Mouse (Mus musculus) CH12.LX (cell line): ENCODE results near the gene Srpx. TPM values are rescaled to one million over a fixed set of nuclear protein-coding genes. Genes with fewer than 3 reads are reported as not detected.

Experiments used
- DNase-seq: peaks from one replicate; pipeline ENCODE4 v3.0.0-alpha.2; 2013; ENCODE audit errors: extremely low read depth
- H3K27ac ChIP-seq: 2 replicates; pipeline ENCODE4 v1.5.1; 2012; ENCODE audit warnings: low read depth, mild to moderate bottlenecking, control low read depth, moderate library complexity; ENCODE audit not compliant: insufficient read depth
- H3K27me3 ChIP-seq: replicated peaks from 2 replicates; pipeline ENCODE3; 2012; ENCODE audit warnings: inconsistent platforms
- H3K36me3 ChIP-seq, 2 experiments: replicated peaks in 1 of 2; 2 replicates each; pipeline versions ENCODE3 to v1.6.1; 2012; ENCODE audit warnings: inconsistent platforms in 1 of 2, low read length in 1 of 2, mild to moderate bottlenecking in 1 of 2, mixed read lengths in 1 of 2, moderate library complexity in 1 of 2; ENCODE audit not compliant: control insufficient read depth in 1 of 2, insufficient read depth in 1 of 2
- H3K4me1 ChIP-seq, 2 experiments: 2 replicates each; pipeline ENCODE4 v1.6.1; 2012; ENCODE audit warnings: inconsistent platforms in 1 of 2, moderate library complexity in 1 of 2; ENCODE audit not compliant: insufficient read depth in 2 of 2, control insufficient read depth in 1 of 2
- H3K4me2 ChIP-seq: 2 replicates; pipeline ENCODE4 v1.6.1; 2012; ENCODE audit warnings: low read depth, mild to moderate bottlenecking, control low read depth; ENCODE audit not compliant: poor library complexity, insufficient read depth, severe bottlenecking
- H3K4me3 ChIP-seq, 3 experiments: fragments of 150-350 bp in 1 of 3; sonication (generic) in 1 of 3; replicated peaks in 1 of 3; 2 replicates each; pipeline versions ENCODE3 to v1.5.1; 2011 to 2012; ENCODE audit warnings: low read depth in 2 of 3, low read length in 2 of 3, mild to moderate bottlenecking in 2 of 3, moderate library complexity in 2 of 3, control low read depth in 1 of 3, improper control_type of control experiment in 1 of 3, inconsistent platforms in 1 of 3, mixed read lengths in 1 of 3; ENCODE audit not compliant: poor library complexity in 1 of 3
- H3K79me2 ChIP-seq: replicated peaks from 2 replicates; pipeline ENCODE4 v1.6.1; 2012; ENCODE audit warnings: mild to moderate bottlenecking, moderate library complexity; ENCODE audit not compliant: control insufficient read depth, poor library complexity, insufficient read depth, severe bottlenecking; ENCODE audit errors: extremely low read depth
- H3K9ac ChIP-seq: 2 replicates; pipeline ENCODE4 v1.6.1; 2012; ENCODE audit warnings: low read depth, mild to moderate bottlenecking, control low read depth, moderate library complexity; ENCODE audit not compliant: insufficient read depth
- H3K9me3 ChIP-seq: replicated peaks from 2 replicates; pipeline ENCODE3; 2012; ENCODE audit warnings: low read length, inconsistent platforms, mixed read lengths
- CHD2 ChIP-seq: IDR thresholded peaks from 2 replicates; pipeline ENCODE4 v1.6.1; 2011; ENCODE audit warnings: low read length, improper control_type of control experiment
- CTCF ChIP-seq, 2 experiments: IDR thresholded peaks in 1 of 2; conservative IDR thresholded peaks in 1 of 2; 2 replicates each; pipeline ENCODE4 v1.5.1; 2011 to 2012; ENCODE audit warnings: low read depth in 2 of 2, low read length in 2 of 2, improper control_type of control experiment in 1 of 2, inconsistent platforms in 1 of 2, mild to moderate bottlenecking in 1 of 2, moderate library complexity in 1 of 2
- E2F4 ChIP-seq: IDR thresholded peaks from 2 replicates; pipeline ENCODE4 v1.6.1; 2011; ENCODE audit warnings: low read depth, low read length, improper control_type of control experiment; ENCODE audit not compliant: insufficient replicate concordance
- EP300 ChIP-seq: IDR thresholded peaks from 2 replicates; pipeline ENCODE4 v1.6.1; 2011; ENCODE audit warnings: low read length, improper control_type of control experiment
- ETS1 ChIP-seq: conservative IDR thresholded peaks from 2 replicates; pipeline ENCODE4 v1.6.1; 2012; ENCODE audit warnings: low read depth, mild to moderate bottlenecking, inconsistent platforms, low read length, improper control_type of control experiment, moderate library complexity
- GABPA ChIP-seq: IDR thresholded peaks from 2 replicates; pipeline ENCODE4 v1.6.1; 2012; ENCODE audit warnings: low read depth, low read length, improper control_type of control experiment, inconsistent platforms; ENCODE audit not compliant: insufficient replicate concordance
- IRF4 ChIP-seq: IDR thresholded peaks from 2 replicates; pipeline ENCODE4 v1.6.1; 2014; ENCODE audit warnings: low read depth, mild to moderate bottlenecking, inconsistent platforms, low read length, improper control_type of control experiment
- JUN ChIP-seq: IDR thresholded peaks from 2 replicates; pipeline ENCODE4 v1.6.1; 2011; ENCODE audit warnings: low read depth, mild to moderate bottlenecking, low read length, improper control_type of control experiment, moderate library complexity; ENCODE audit not compliant: insufficient read depth
- KAT2A ChIP-seq: IDR thresholded peaks from 2 replicates; pipeline ENCODE4 v1.6.1; 2012; ENCODE audit warnings: low read length, improper control_type of control experiment, inconsistent platforms; ENCODE audit not compliant: insufficient replicate concordance
- MAFK ChIP-seq: IDR thresholded peaks from 2 replicates; pipeline ENCODE4 v1.6.1; 2011; ENCODE audit warnings: low read length, improper control_type of control experiment; ENCODE audit not compliant: insufficient replicate concordance
- MAX ChIP-seq: IDR thresholded peaks from 2 replicates; pipeline ENCODE4 v1.6.1; 2011; ENCODE audit warnings: low read length, improper control_type of control experiment
- MEF2A ChIP-seq: IDR thresholded peaks from 2 replicates; pipeline ENCODE4 v1.6.1; 2014; ENCODE audit warnings: low read depth, mild to moderate bottlenecking, inconsistent platforms, low read length, improper control_type of control experiment, borderline replicate concordance
- MXI1 ChIP-seq: IDR thresholded peaks from 2 replicates; pipeline ENCODE4 v1.6.1; 2011; ENCODE audit warnings: mild to moderate bottlenecking, low read depth, low read length, improper control_type of control experiment
- MYC ChIP-seq: IDR thresholded peaks from 2 replicates; pipeline ENCODE4 v1.6.1; 2011; ENCODE audit warnings: low read depth, mild to moderate bottlenecking, improper control_type of control experiment, low read length
- NRF1 ChIP-seq: IDR thresholded peaks from 2 replicates; pipeline ENCODE4 v1.6.1; 2014; ENCODE audit warnings: low read depth, mild to moderate bottlenecking, inconsistent platforms, low read length, improper control_type of control experiment, moderate library complexity
- PAX5 ChIP-seq: IDR thresholded peaks from 2 replicates; pipeline ENCODE4 v1.6.1; 2012; ENCODE audit warnings: low read length, inconsistent platforms, mixed read lengths
- POLR2AphosphoS2 ChIP-seq: IDR thresholded peaks from 2 replicates; pipeline ENCODE4 v1.6.1; 2011; ENCODE audit warnings: low read depth, low read length, improper control_type of control experiment
- RCOR1 ChIP-seq: conservative IDR thresholded peaks from 2 replicates; pipeline ENCODE4 v1.6.1; 2012; ENCODE audit warnings: low read depth, mild to moderate bottlenecking, inconsistent platforms, low read length, improper control_type of control experiment
- SIN3A ChIP-seq: IDR thresholded peaks from 2 replicates; pipeline ENCODE4 v1.6.1; 2012; ENCODE audit warnings: low read length, improper control_type of control experiment, inconsistent platforms
- USF1 ChIP-seq: IDR thresholded peaks from 2 replicates; pipeline ENCODE4 v1.6.1; 2014; ENCODE audit warnings: low read depth, mild to moderate bottlenecking, inconsistent platforms, low read length, improper control_type of control experiment
- USF2 ChIP-seq: conservative IDR thresholded peaks from 2 replicates; pipeline ENCODE4 v1.6.1; 2011; ENCODE audit warnings: low read depth, low read length, improper control_type of control experiment
- ZC3H11A ChIP-seq: IDR thresholded peaks from 2 replicates; pipeline ENCODE4 v1.6.1; 2012; ENCODE audit warnings: low read depth, mild to moderate bottlenecking, inconsistent platforms, low read length, improper control_type of control experiment
- ZKSCAN1 ChIP-seq: IDR thresholded peaks from 2 replicates; pipeline ENCODE4 v1.6.1; 2012; ENCODE audit warnings: low read depth, inconsistent platforms, low read length, improper control_type of control experiment, borderline replicate concordance
- ZMIZ1 ChIP-seq: IDR thresholded peaks from 2 replicates; pipeline ENCODE4 v1.6.1; 2012; ENCODE audit warnings: low read depth, mild to moderate bottlenecking, inconsistent platforms, low read length, improper control_type of control experiment
- ZNF384 ChIP-seq: IDR thresholded peaks from 2 replicates; pipeline ENCODE4 v1.6.1; 2012; ENCODE audit warnings: low read depth, low read length, improper control_type of control experiment, inconsistent platforms
- dilution Hi-C: fragments of 300-500 bp; cut with MboI; formaldehyde crosslinking; loops from 2 replicates; pipeline ENCODE4 v1.14.3; 2020; ENCODE audit warnings: low sequenced_read_pairs; ENCODE audit not compliant: extremely low pct_unique_long_range_greater_than_20kb, extremely low pct_ligation_motif_present
- in situ Hi-C: fragments of 300-500 bp; cut with MboI; formaldehyde crosslinking; loops from 3 replicates; pipeline ENCODE4 v1.14.3; 2019; ENCODE audit warnings: low sequenced_read_pairs, low pct_ligation_motif_present, low pct_unique_long_range_greater_than_20kb, mixed read lengths
- polyA plus RNA-seq: library from polyadenylated mRNA; unstranded; fragments of >175 nt; gene quantifications from 2 replicates; pipeline ENCODE4 v1.2.1, GENCODE M21; 2012; ENCODE audit warnings: low read depth; ENCODE audit not compliant: insufficient read length
- total RNA-seq, 2 experiments: library from RNA; depleted of rRNA; stranded (reverse); fragments of 300-350 nt in 1 of 2; fragments of >200 nt in 1 of 2; gene quantifications; 2 replicates each; pipeline ENCODE4 v1.2.3; 2012 to 2014

Srpx gene
- total and polyA plus RNA-seq, 3 experiments = not detected

DNA sequence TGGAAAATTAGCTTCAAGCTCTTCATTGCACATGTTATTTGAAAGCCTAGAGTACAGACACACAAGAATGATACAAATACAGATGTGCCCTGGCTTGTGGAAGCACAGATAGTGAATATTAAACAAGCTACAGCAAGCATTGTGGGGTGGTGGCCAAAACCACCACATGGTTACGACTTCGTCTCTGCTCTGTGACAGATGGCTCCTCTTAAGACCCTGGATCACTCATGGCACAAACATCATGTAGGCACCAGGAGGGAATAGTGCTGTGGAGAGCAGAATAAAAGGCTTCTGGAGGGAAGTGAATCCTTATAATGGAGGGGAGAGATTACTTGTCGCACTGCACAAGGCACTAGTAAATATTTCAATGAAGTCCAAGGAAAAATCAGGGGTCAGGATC lies 21.7 kb downstream of the Srpx start:
- H3K36me3 ChIP-seq = no peaks in the 10 kb centered on the region
- dilution Hi-C loops = no loop called here
- no peak for TF ChIP-seq IRF4
- no peak for TF ChIP-seq MXI1
- TF ChIP-seq MYC = no peak
- no peak for TF ChIP-seq MEF2A
- TF ChIP-seq MAFK = no peak
- no peak for TF ChIP-seq RCOR1
- no peak for TF ChIP-seq USF2
- no peak for TF ChIP-seq GABPA
- TF ChIP-seq CTCF (conservative IDR thresholded peaks at IDR 0.05 in 1 of 2, IDR thresholded peaks at IDR 0.05 in 1 of 2; ENCODE audit: low read depth in 2 of 2, low read length in 2 of 2) = no peak
- no peak for TF ChIP-seq ZKSCAN1
- no peak for TF ChIP-seq MAX
- no peak for TF ChIP-seq POLR2AphosphoS2
- no peak for TF ChIP-seq JUN
- TF ChIP-seq, all 38 proteins: peak for 0
- H3K9me3 ChIP-seq = no peaks in the 10 kb centered on the region
- DNase-seq = no peak
- H3K9ac ChIP-seq = no peak overlapping the region
- no peak overlapping the region for H3K4me3 ChIP-seq
- H3K4me1 ChIP-seq = no peaks in the 10 kb centered on the region
- H3K79me2 ChIP-seq = no peaks in the 10 kb centered on the region
- H3K4me2 ChIP-seq = no peak overlapping the region
- no peak overlapping the region for H3K27ac ChIP-seq
- in situ Hi-C loops = no loop called here
- H3K27me3 ChIP-seq = no peaks in the 10 kb centered on the region

DNA sequence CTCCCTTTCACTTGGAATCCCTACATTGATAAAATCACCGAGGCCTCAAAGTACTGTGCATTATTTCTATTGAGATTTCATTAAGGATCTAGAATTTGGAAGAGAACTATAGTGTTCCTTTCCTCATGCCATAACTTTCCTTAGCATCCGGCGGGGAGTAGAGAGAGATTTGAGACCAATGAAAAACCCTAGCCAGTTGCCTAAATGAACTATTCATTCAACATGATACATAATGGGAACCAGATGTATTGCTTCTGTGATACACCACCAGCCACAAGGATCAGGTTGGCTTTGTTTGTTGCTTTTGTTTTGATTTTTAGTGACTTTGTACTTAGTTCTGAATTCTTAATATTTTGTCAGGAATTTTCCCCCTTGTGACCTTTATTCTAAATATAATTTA lies 37.1 kb downstream of the Srpx start:
- no peaks in the 10 kb centered on the region for H3K4me1 ChIP-seq
- H3K27ac ChIP-seq = no peak overlapping the region
- H3K4me2 ChIP-seq = no peak overlapping the region
- H3K9me3 ChIP-seq = no peaks in the 10 kb centered on the region
- TF ChIP-seq ZNF384 (no peak), MAFK (no peak), IRF4 (no peak), E2F4 (no peak), ETS1 (no peak), PAX5 (no peak), ZMIZ1 (no peak), SIN3A (no peak), ZC3H11A (no peak), NRF1 (no peak), GABPA (no peak), KAT2A (no peak), CHD2 (no peak), MEF2A (no peak), EP300 (no peak), USF1 (no peak)
- H3K36me3 ChIP-seq = no peaks in the 10 kb centered on the region
- in situ Hi-C loops (no loop called here), dilution Hi-C loops (no loop called here)
- no peak for DNase-seq
- H3K4me3 ChIP-seq = no peak overlapping the region
- H3K27me3 ChIP-seq = no peaks in the 10 kb centered on the region
- no peaks in the 10 kb centered on the region for H3K79me2 ChIP-seq
- H3K9ac ChIP-seq = no peak overlapping the region
